Mouse (Mus musculus) E14TG2a.4 (cell line): ENCODE results near the gene Etl4.

Experiments
- H3K27me3 ChIP-seq: 2 replicates; pipeline ENCODE4 v1.6.1; 2014; ENCODE audit warnings: low read length, control low read depth; ENCODE audit not compliant: insufficient read depth
- H3K36me3 ChIP-seq: 2 replicates; pipeline ENCODE4 v1.6.1; 2014; ENCODE audit warnings: low read length, control low read depth; ENCODE audit not compliant: insufficient read depth
- H3K4me1 ChIP-seq: replicated peaks from 2 replicates; pipeline ENCODE4 v1.6.1; 2014; ENCODE audit warnings: low read depth, low read length, control low read depth
- H3K4me3 ChIP-seq: replicated peaks from 2 replicates; pipeline ENCODE4 v1.5.1; 2014; ENCODE audit warnings: mild to moderate bottlenecking, low read length
- H3K9me3 ChIP-seq: 2 replicates; pipeline ENCODE4 v1.6.1; 2014; ENCODE audit warnings: low read length, control low read depth
- CTCF ChIP-seq: conservative IDR thresholded peaks from 2 replicates; pipeline ENCODE4 v1.5.1; 2014; ENCODE audit warnings: low read length
- NANOG ChIP-seq: IDR thresholded peaks from 2 replicates; pipeline ENCODE4 v1.6.1; 2014; ENCODE audit warnings: borderline replicate concordance, low read length, mixed read lengths
- POU5F1 ChIP-seq: IDR thresholded peaks from 2 replicates; pipeline ENCODE4 v1.6.1; 2014; ENCODE audit warnings: low read length, borderline replicate concordance

Etl4 gene

DNA sequence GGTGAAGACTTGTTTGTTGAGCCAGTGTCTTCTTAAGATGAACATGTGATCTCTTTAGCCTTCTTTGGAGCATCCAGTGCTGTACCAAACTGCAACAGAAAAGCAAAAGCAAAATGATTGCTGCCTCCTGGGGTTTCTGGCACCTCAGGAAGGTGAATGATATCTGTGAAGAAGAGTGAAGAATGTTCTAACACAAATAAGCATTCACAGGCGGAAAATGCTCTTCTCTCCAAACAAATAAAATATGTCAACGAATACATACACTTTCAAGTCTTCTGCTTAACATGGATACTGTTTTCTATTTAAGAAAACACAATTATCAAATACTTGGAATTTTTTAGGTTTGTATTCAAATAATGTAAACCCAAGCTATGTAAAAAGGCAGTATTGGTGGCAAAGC lies 678.3 kb downstream of the Etl4 start:
- H3K4me1 ChIP-seq: peaks cover 26% of the 10 kb centered on the region
- no peak overlapping the region for H3K4me3 ChIP-seq
- H3K27me3 ChIP-seq: no peaks in the 10 kb centered on the region
- TF ChIP-seq CTCF (no peak), NANOG (no peak), POU5F1 (no peak)
- peaks cover 58% of the 10 kb centered on the region for H3K36me3 ChIP-seq
- H3K9me3 ChIP-seq: peaks cover 58% of the 10 kb centered on the region

DNA sequence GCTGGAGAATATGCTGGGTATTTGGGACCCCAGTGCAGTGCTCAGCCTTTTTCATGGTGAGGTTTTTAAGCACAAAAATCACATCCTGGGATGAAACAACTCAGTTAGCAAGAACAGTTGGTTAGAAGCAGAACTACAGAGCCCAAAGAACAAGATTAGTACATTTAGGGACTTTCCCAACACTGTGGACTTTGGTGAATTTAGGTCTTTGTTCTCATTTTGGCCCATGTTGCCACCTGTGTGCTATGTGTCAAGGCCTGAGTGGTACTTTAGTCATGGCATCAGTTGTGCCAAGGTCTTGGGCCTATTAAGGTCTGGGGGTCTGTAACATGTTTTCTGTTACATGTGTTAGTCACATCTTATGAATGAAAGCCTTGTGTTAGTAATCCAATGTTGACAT lies 679.1 kb downstream of the Etl4 start:
- Histone ChIP-seq H3K4me1 (peaks cover 19% of the 10 kb centered on the region), H3K4me3 (no peak overlapping the region), H3K36me3 (peaks cover 62% of the 10 kb centered on the region), H3K9me3 (peaks cover 65% of the 10 kb centered on the region), H3K27me3 (no peaks in the 10 kb centered on the region)
- TF ChIP-seq CTCF (no peak), POU5F1 (no peak), NANOG (no peak)

DNA sequence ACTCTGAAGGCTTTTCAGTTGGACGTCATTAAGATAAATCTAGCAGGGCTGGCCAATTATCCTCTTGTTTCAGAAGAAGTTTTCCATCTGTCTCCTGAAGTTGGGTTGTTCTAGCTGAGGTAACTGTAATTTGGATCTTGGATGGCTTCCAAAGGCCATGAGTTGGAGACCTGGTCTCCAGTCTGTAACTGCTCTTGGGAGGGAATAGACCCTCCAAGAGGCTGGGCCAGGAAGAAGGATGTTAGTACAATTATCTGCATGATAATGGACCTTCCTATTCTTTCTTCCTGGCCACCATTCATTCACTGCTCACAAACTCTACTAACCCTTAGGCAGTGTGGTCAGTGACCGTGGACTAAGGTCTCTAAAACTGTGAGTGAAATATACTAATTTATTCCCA lies 684.5 kb downstream of the Etl4 start:
- Histone ChIP-seq H3K27me3 (no peaks in the 10 kb centered on the region), H3K9me3 (peaks cover 43% of the 10 kb centered on the region), H3K4me1 (peaks cover 58% of the 10 kb centered on the region), H3K4me3 (peak overlapping the region; percentile 63; the same call in 1 of the 2 replicates), H3K36me3 (peaks cover 41% of the 10 kb centered on the region)
- peak; percentile 48; the same call in 1 of the 2 replicates for TF ChIP-seq POU5F1
- TF ChIP-seq CTCF: no peak

DNA sequence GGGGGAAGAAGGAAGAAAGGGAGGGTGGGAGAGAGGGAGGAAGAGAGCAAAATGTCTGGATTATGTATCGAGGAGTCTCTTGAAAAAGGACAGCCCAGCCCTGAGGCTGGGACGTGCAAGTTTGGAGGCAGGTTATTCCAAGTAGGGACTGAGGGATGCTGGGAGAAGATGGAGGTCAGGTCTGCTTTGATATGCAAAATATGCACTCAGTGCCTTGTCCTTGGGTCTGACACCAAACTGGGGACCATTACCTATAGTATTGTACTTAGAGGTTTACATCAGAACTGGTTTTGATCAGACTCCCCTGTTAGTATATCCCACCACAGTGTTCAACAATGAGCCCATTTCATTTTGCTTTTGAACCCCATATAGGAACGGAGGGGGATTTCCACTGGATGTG lies 685.4 kb downstream of the Etl4 start:
- Histone ChIP-seq H3K4me3 (peak overlapping the region; percentile 63), H3K27me3 (no peaks in the 10 kb centered on the region), H3K4me1 (peaks cover 60% of the 10 kb centered on the region), H3K9me3 (peaks cover 36% of the 10 kb centered on the region), H3K36me3 (peaks cover 35% of the 10 kb centered on the region)
- TF ChIP-seq POU5F1: peak; percentile 81
- TF ChIP-seq CTCF: no peak
- peak; percentile 56; the same call in 1 of the 2 replicates for TF ChIP-seq NANOG

DNA sequence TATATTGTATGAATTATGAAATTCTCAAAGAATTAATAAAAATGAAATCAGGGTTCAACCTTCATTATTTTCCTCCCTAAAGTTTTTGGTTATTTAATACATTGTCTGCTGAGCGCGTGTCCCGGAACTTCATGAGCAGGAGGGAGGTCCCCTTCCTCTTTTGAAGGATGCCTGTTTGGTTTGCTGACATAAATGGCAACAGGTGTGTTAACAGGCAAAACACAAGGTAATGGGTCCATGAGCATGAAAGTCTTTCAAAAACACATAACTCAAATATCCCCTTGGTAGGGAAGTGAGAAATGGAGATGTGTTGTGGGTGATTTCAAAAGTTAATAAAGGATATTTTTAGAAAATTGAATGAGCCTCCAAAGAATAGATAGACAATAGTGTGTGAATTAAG lies 687.0 kb downstream of the Etl4 start:
- Histone ChIP-seq H3K4me3 (no peak overlapping the region), H3K9me3 (peaks cover 25% of the 10 kb centered on the region), H3K27me3 (no peaks in the 10 kb centered on the region), H3K4me1 (peaks cover 57% of the 10 kb centered on the region), H3K36me3 (peaks cover 24% of the 10 kb centered on the region)
- TF ChIP-seq CTCF (no peak), POU5F1 (no peak), NANOG (no peak)

DNA sequence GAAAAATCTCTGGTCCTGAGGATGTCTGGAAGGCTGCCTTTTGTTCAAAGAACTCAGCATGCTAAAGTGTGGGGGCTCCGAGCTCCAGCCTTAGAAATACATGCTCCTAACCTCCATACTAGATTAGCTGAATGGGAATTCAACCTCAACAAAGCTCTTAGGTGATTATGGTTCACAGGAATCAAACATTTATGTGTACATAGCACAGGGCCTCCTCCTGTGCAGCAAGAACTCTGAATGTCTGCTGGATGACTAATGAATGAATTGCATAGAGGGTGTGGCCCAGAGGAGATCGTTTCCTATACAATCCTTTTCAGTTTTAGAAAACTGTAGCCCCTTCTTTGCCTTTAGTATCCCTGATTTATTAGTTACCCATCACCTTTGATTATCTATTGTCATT lies 687.6 kb downstream of the Etl4 start:
- TF ChIP-seq POU5F1 (no peak), NANOG (peak; percentile 72)
- Histone ChIP-seq H3K4me3 (no peak overlapping the region), H3K36me3 (peaks cover 20% of the 10 kb centered on the region), H3K9me3 (peaks cover 21% of the 10 kb centered on the region), H3K4me1 (peaks cover 57% of the 10 kb centered on the region), H3K27me3 (no peaks in the 10 kb centered on the region)

DNA sequence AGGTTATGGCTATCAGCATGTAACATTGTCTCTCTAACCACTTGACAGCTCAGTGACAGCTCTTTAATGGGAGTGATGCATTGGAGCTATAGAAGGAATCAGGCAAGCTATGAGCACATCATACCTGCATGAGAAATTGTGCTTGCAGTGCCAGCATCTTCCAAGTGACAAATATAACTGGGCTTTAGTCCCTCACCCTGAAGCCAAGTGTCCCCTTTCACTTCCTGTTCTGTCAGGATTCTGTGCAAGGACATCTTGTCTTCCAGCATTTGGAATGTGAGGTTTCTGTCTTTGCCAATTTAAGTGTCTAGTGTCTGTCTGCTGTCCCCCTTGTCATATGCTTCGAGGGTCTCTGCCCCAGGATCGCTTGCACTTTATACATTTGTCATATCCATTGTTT lies 693.1 kb downstream of the Etl4 start:
- Histone ChIP-seq H3K4me3 (no peak overlapping the region), H3K36me3 (peaks cover 24% of the 10 kb centered on the region), H3K27me3 (no peaks in the 10 kb centered on the region), H3K9me3 (no peaks in the 10 kb centered on the region; the same call in 1 of the 2 replicates), H3K4me1 (peaks cover 27% of the 10 kb centered on the region)
- TF ChIP-seq NANOG (no peak), POU5F1 (no peak), CTCF (no peak)

DNA sequence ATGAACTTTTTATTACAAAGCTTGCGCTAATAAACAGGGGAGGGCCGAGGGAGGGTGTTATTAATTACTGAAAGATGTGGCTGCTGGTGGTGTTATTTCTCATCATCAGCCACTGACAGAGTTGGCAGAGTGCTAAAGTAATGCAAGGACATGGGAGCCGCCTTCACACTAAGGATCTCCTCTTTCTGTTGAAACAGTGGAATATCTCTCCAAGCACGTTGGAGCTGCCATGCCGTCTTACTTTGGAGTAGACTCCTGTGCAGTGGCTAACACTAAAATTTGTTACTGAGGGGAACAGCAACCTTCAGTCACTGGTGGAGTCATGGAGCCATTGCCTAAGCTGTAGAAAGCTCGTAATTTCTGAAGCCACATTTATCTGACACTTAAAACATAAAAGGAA lies 694.0 kb downstream of the Etl4 start:
- no peak overlapping the region for H3K4me3 ChIP-seq
- H3K4me1 ChIP-seq: peaks cover 23% of the 10 kb centered on the region
- TF ChIP-seq NANOG (no peak), POU5F1 (no peak), CTCF (no peak)
- peaks cover 28% of the 10 kb centered on the region for H3K36me3 ChIP-seq
- no peaks in the 10 kb centered on the region; the same call in 1 of the 2 replicates for H3K9me3 ChIP-seq
- H3K27me3 ChIP-seq: no peaks in the 10 kb centered on the region

DNA sequence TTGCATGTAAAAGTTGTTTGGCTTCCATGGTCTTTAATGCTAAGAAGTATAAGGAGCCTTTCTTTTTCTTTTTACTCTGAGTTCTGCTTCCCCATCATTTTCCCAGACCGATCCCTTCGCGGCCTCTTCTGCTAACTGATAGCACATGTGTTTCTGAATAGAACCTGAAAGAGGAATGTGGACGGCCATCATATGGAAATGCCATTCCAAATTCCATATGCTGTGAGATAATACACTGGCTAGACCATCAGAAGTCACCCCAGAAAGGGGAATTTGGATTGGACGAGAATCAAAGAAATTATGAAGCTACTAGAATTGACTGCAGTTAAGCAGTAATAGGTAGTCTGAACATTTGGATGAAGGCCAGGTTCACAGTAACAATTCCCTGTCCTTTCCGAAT lies 694.4 kb downstream of the Etl4 start:
- Histone ChIP-seq H3K4me3 (no peak overlapping the region), H3K4me1 (peaks cover 20% of the 10 kb centered on the region), H3K27me3 (no peaks in the 10 kb centered on the region), H3K36me3 (peaks cover 32% of the 10 kb centered on the region), H3K9me3 (no peaks in the 10 kb centered on the region; the same call in 1 of the 2 replicates)
- TF ChIP-seq POU5F1: no peak
- TF ChIP-seq NANOG: no peak
- TF ChIP-seq CTCF: no peak
